Mouse (Mus musculus) liver, embryonic 14.5 days (tissue): Measurements from ENCODE around the gene Kidins220. TPM values are rescaled to one million over a fixed set of nuclear protein-coding genes. Genes with fewer than 3 reads are reported as not detected.
A peak's percentile ranks its signal among the peaks of the same experiment; 100 is the strongest.

Source experiments
- ATAC-seq: fragments of 200-750 bp; cut with Nextera tagmentation; 2 replicates; pipeline ENCODE4 v1.8.0; 2017; ENCODE audit warnings: moderate number of reproducible peaks, mild to moderate bottlenecking, moderate library complexity; ENCODE audit not compliant: insufficient read depth
- DNase-seq, 3 experiments: peaks; one replicate each; pipeline ENCODE4 v3.0.0-alpha.2; 2012 to 2013; ENCODE audit warnings: low read depth in 3 of 3, low spot score in 3 of 3
- H3K27ac ChIP-seq: fragments of 300-500 bp; sonication (generic); 2 replicates; pipeline ENCODE4 v1.5.1; 2014; ENCODE audit warnings: moderate library complexity, mild to moderate bottlenecking, control low read depth, inconsistent platforms
- H3K27me3 ChIP-seq: fragments of 300-500 bp; sonication (generic); 2 replicates; pipeline ENCODE4 v1.6.1; 2014; ENCODE audit warnings: mild to moderate bottlenecking, low read length, moderate library complexity; ENCODE audit not compliant: control insufficient read depth, insufficient read depth
- H3K36me3 ChIP-seq: fragments of 300-500 bp; sonication (generic); replicated peaks from 2 replicates; pipeline ENCODE4 v1.6.1; 2014; ENCODE audit warnings: low read depth; ENCODE audit not compliant: control insufficient read depth, insufficient read depth
- H3K4me1 ChIP-seq, 2 experiments: fragments of 200-500 bp in 1 of 2; fragments of 300-500 bp in 1 of 2; sonication (generic) in 1 of 2; replicated peaks; 2 replicates each; pipeline ENCODE4 v1.6.1; 2012 to 2014; ENCODE audit warnings: antibody characterized with exemption in 1 of 2, inconsistent platforms in 1 of 2, low read length in 1 of 2; ENCODE audit not compliant: control insufficient read depth in 2 of 2, insufficient read depth in 2 of 2
- H3K4me2 ChIP-seq: fragments of 300-500 bp; sonication (generic); 2 replicates; pipeline ENCODE4 v1.6.1; 2014; ENCODE audit warnings: low read depth, mild to moderate bottlenecking, control low read depth, moderate library complexity
- H3K4me3 ChIP-seq, 2 experiments: fragments of 200-500 bp in 1 of 2; fragments of 300-500 bp in 1 of 2; sonication (generic) in 1 of 2; 2 replicates each; pipeline ENCODE4 v1.5.1; 2012 to 2014; ENCODE audit warnings: low read depth in 2 of 2, low read length in 2 of 2, mild to moderate bottlenecking in 2 of 2, control low read depth in 1 of 2, inconsistent platforms in 1 of 2, moderate library complexity in 1 of 2; ENCODE audit not compliant: insufficient read depth in 1 of 2
- H3K9ac ChIP-seq: fragments of 300-500 bp; sonication (generic); replicated peaks from 2 replicates; pipeline ENCODE4 v1.6.1; 2014; ENCODE audit warnings: mild to moderate bottlenecking, control low read depth, moderate library complexity
- H3K9me3 ChIP-seq: fragments of 300-500 bp; sonication (generic); 2 replicates; pipeline ENCODE4 v1.6.1; 2016; ENCODE audit warnings: low read length, mixed read lengths; ENCODE audit not compliant: control insufficient read depth
- CTCF ChIP-seq: IDR thresholded peaks from 2 replicates; pipeline ENCODE4 v1.5.1; 2016; ENCODE audit warnings: antibody characterized with exemption, low read depth, control low read depth
- EP300 ChIP-seq: IDR thresholded peaks from 2 replicates; pipeline ENCODE4 v1.6.1; 2016; ENCODE audit warnings: antibody characterized with exemption, low read depth
- WGBS: fragments of 180-500 bp; shearing (Covaris S2); extraction: QIAGEN DNeasy Blood & Tissue Kit; methylation state at CpG from one replicate; pipeline ENCODE4 v1.1.7; 2014; ENCODE audit not compliant: insufficient replicate concordance; 5-methylcytosine and 5-hydroxymethylcytosine counted together
- polyA plus RNA-seq, 2 experiments: library from polyadenylated mRNA; depleted of rRNA in 1 of 2; stranded (reverse) in 1 of 2; unstranded in 1 of 2; fragments of >200 nt; fragmentation: Nextera tagmentation in 1 of 2; extraction: Ambion mirVana in 1 of 2; gene quantifications; 2 replicates each; pipeline versions ENCODE4 v1.2.1 to v1.2.3; 2012 to 2014

The Kidins220 gene
- polyA plus RNA-seq, 2 experiments, result 7.9 to 9.4 TPM

GRCm38 (mm10) chr12:24985226-24985625 is 10.5 kb downstream of the Kidins220 start:
- DNase-seq, result peak in 2 of 3 experiments; percentile 39 to 40
- 67% methylated on average over 5 of the region's 5 CpGs for WGBS
- Histone ChIP-seq H3K9ac (no peak overlapping the region), H3K27ac (no peak overlapping the region), H3K4me3 (no peak overlapping the region), H3K9me3 (no peaks in the 10 kb centered on the region), H3K4me2 (no peak overlapping the region), H3K36me3 (peaks cover 19% of the 10 kb centered on the region), H3K27me3 (no peaks in the 10 kb centered on the region), H3K4me1 (no peaks in the 10 kb centered on the region; a peak in 1 of 4 replicates)
- ATAC-seq, result no peak
- TF ChIP-seq CTCF, result no peak
- TF ChIP-seq EP300, result no peak

- WGBS, result 83% methylated on average over 4 of the region's 4 CpGs
- no peak overlapping the region for H3K27ac ChIP-seq
- H3K27me3 ChIP-seq, result no peaks in the 10 kb centered on the region
- peaks cover 50% of the 10 kb centered on the region for H3K36me3 ChIP-seq
- H3K4me1 ChIP-seq, result no peaks in the 10 kb centered on the region
- H3K9ac ChIP-seq, result no peak overlapping the region
- ATAC-seq, result no peak
- H3K9me3 ChIP-seq, result no peaks in the 10 kb centered on the region
- H3K4me2 ChIP-seq, result no peak overlapping the region
- TF ChIP-seq CTCF (no peak), EP300 (no peak)
- no peak overlapping the region for H3K4me3 ChIP-seq
- no peak for DNase-seq
Observed at GRCm38 (mm10) chr12:24995350-24995749, 20.6 kb downstream of the Kidins220 start.

GRCm38 (mm10) chr12:25005350-25005749 is 30.6 kb downstream of the Kidins220 start:
- Histone ChIP-seq H3K36me3 (peaks cover 33% of the 10 kb centered on the region), H3K27ac (no peak overlapping the region), H3K4me2 (no peak overlapping the region), H3K9ac (no peak overlapping the region), H3K9me3 (no peaks in the 10 kb centered on the region), H3K4me3 (no peak overlapping the region), H3K4me1 (no peaks in the 10 kb centered on the region; a peak in 1 of 4 replicates), H3K27me3 (no peaks in the 10 kb centered on the region)
- TF ChIP-seq CTCF (no peak), EP300 (no peak)
- ATAC-seq (no peak), DNase-seq (no peak)
- 73% methylated on average over 6 of the region's 6 CpGs for WGBS

- 39% methylated on average over 9 of the region's 9 CpGs for WGBS
- peak; percentile 45 for ATAC-seq
- Histone ChIP-seq H3K4me1 (peaks cover 9 to 10% of the 10 kb centered on the region in 2 experiments), H3K9me3 (no peaks in the 10 kb centered on the region), H3K36me3 (peaks cover 19% of the 10 kb centered on the region), H3K9ac (no peak overlapping the region), H3K4me2 (no peak overlapping the region), H3K4me3 (no peak overlapping the region), H3K27me3 (no peaks in the 10 kb centered on the region), H3K27ac (no peak overlapping the region)
- DNase-seq, result peak in 1 of 3 experiments; percentile 3
- TF ChIP-seq EP300 (peak; percentile 12; the same call in 1 of the 2 replicates), CTCF (no peak)
Observed at GRCm38 (mm10) chr12:25009957-25010356, 35.2 kb downstream of the Kidins220 start.

- peaks cover 9 to 10% of the 10 kb centered on the region in 2 experiments for H3K4me1 ChIP-seq
- WGBS, result 73% methylated on average over 1 of the region's 1 CpGs
- ATAC-seq (no peak), DNase-seq (no peak)
- no peak overlapping the region for H3K4me3 ChIP-seq
- no peak overlapping the region for H3K27ac ChIP-seq
- peaks cover 24% of the 10 kb centered on the region for H3K36me3 ChIP-seq
- TF ChIP-seq CTCF (no peak), EP300 (no peak)
- no peaks in the 10 kb centered on the region for H3K9me3 ChIP-seq
- no peak overlapping the region for H3K9ac ChIP-seq
- no peaks in the 10 kb centered on the region for H3K27me3 ChIP-seq
- H3K4me2 ChIP-seq, result no peak overlapping the region
Observed at GRCm38 (mm10) chr12:25010416-25010815, 35.7 kb downstream of the Kidins220 start.
